Mouse (Mus musculus) embryonic facial prominence, embryonic 14.5 days (tissue): ENCODE measurements around the gene Pik3ip1. TPM values are rescaled to one million over a fixed set of nuclear protein-coding genes. Genes with fewer than 3 reads are reported as not detected.

Experiments used
- ATAC-seq: fragments of 200-750 bp; cut with Nextera tagmentation; 2 replicates; pipeline ENCODE4 v1.8.0; 2017; ENCODE audit warnings: low read depth, moderate number of reproducible peaks, moderate TSS enrichment
- DNase-seq: peaks from one replicate; pipeline ENCODE4 v3.0.0-alpha.2; 2015; ENCODE audit warnings: low spot score
- H3K27ac ChIP-seq: fragments of 300-500 bp; sonication (generic); replicated peaks from 2 replicates; pipeline ENCODE4 v1.5.1; 2014; ENCODE audit warnings: low read depth, mild to moderate bottlenecking, low read length, moderate library complexity
- H3K27me3 ChIP-seq: fragments of 300-500 bp; sonication (generic); replicated peaks from 2 replicates; pipeline ENCODE4 v1.6.1; 2014; ENCODE audit warnings: low read length; ENCODE audit not compliant: control insufficient read depth, insufficient read depth
- H3K36me3 ChIP-seq: fragments of 300-500 bp; sonication (generic); 2 replicates; pipeline ENCODE4 v1.6.1; 2014; ENCODE audit warnings: low read length, mixed read lengths; ENCODE audit not compliant: control insufficient read depth, insufficient read depth
- H3K4me1 ChIP-seq: fragments of 300-500 bp; sonication (generic); 2 replicates; pipeline ENCODE4 v1.6.1; 2014; ENCODE audit warnings: antibody characterized with exemption, low read length; ENCODE audit not compliant: control insufficient read depth, insufficient read depth
- H3K4me2 ChIP-seq: fragments of 300-500 bp; sonication (generic); 2 replicates; pipeline ENCODE4 v1.6.1; 2014; ENCODE audit warnings: low read depth, mild to moderate bottlenecking, low read length, moderate library complexity, mixed read lengths
- H3K4me3 ChIP-seq: fragments of 300-500 bp; sonication (generic); 2 replicates; pipeline ENCODE4 v1.5.1; 2014; ENCODE audit warnings: low read depth, mild to moderate bottlenecking, low read length
- H3K9ac ChIP-seq: fragments of 300-500 bp; sonication (generic); 2 replicates; pipeline ENCODE4 v1.6.1; 2014; ENCODE audit warnings: low read depth, mild to moderate bottlenecking, low read length, moderate library complexity, mixed read lengths
- H3K9me3 ChIP-seq: fragments of 300-500 bp; sonication (generic); 2 replicates; pipeline ENCODE4 v1.6.1; 2016; ENCODE audit warnings: low read length; ENCODE audit not compliant: control insufficient read depth
- WGBS: fragments of 180-500 bp; shearing (Covaris S2); extraction: QIAGEN DNeasy Blood & Tissue Kit; methylation state at CpG from one replicate; pipeline ENCODE4 v1.1.7; 2014; 5-methylcytosine and 5-hydroxymethylcytosine counted together
- polyA plus RNA-seq: library from polyadenylated mRNA; unstranded; fragments of >200 nt; fragmentation: Nextera tagmentation; extraction: Ambion mirVana; gene quantifications from 2 replicates; pipeline ENCODE4 v1.2.1, GENCODE M21; 2014

The Pik3ip1 gene
- polyA plus RNA-seq, 1 experiment from 2014 or later = 16.2 TPM

GRCm38 (mm10) chr11:3297871-3298812, 32.1 kb upstream of the Pik3ip1 start:
- ATAC-seq (no peak), DNase-seq (no peak)
- Histone ChIP-seq H3K9ac (no peak overlapping the region), H3K4me1 (peaks cover 15% of the 10 kb centered on the region), H3K4me2 (no peak overlapping the region), H3K4me3 (no peak overlapping the region), H3K36me3 (peaks cover 99% of the 10 kb centered on the region), H3K27me3 (no peaks in the 10 kb centered on the region), H3K27ac (no peak overlapping the region), H3K9me3 (no peaks in the 10 kb centered on the region)
- 82% methylated on average over 10 of the region's 10 CpGs for WGBS

GRCm38 (mm10) chr11:3298813-3299185, 31.4 kb upstream of the Pik3ip1 start:
- Histone ChIP-seq H3K4me1 (peaks cover 9% of the 10 kb centered on the region), H3K27ac (no peak overlapping the region), H3K27me3 (no peaks in the 10 kb centered on the region), H3K36me3 (peaks cover 98% of the 10 kb centered on the region), H3K9ac (no peak overlapping the region), H3K4me3 (no peak overlapping the region), H3K9me3 (no peaks in the 10 kb centered on the region), H3K4me2 (no peak overlapping the region)
- DNase-seq = no peak
- WGBS = 89% methylated on average over 14 of the region's 14 CpGs
- ATAC-seq = no peak

- ATAC-seq (no peak), DNase-seq (no peak)
- no peak overlapping the region for H3K4me2 ChIP-seq
- H3K4me3 ChIP-seq = no peak overlapping the region
- peaks cover 100% of the 10 kb centered on the region for H3K36me3 ChIP-seq
- no peak overlapping the region for H3K9ac ChIP-seq
- no peaks in the 10 kb centered on the region for H3K27me3 ChIP-seq
- no peak overlapping the region for H3K27ac ChIP-seq
- H3K4me1 ChIP-seq = no peaks in the 10 kb centered on the region
- WGBS = 96% methylated on average over 5 of the region's 5 CpGs
- H3K9me3 ChIP-seq = no peaks in the 10 kb centered on the region
These were observed 29.1 kb upstream of the Pik3ip1 start for GRCm38 (mm10) chr11:3301075-3301474.

GRCm38 (mm10) chr11:3302385-3302784, 27.8 kb upstream of the Pik3ip1 start:
- Histone ChIP-seq H3K4me2 (no peak overlapping the region), H3K27me3 (no peaks in the 10 kb centered on the region), H3K9me3 (no peaks in the 10 kb centered on the region), H3K27ac (no peak overlapping the region), H3K36me3 (peaks cover 100% of the 10 kb centered on the region), H3K4me1 (no peaks in the 10 kb centered on the region), H3K9ac (no peak overlapping the region), H3K4me3 (no peak overlapping the region)
- ATAC-seq (no peak; the same call in 1 of the 2 replicates), DNase-seq (peak; percentile 19)
- 82% methylated on average over 4 of the region's 4 CpGs for WGBS

GRCm38 (mm10) chr11:3302792-3303191, 27.4 kb upstream of the Pik3ip1 start:
- Histone ChIP-seq H3K36me3 (peaks cover 100% of the 10 kb centered on the region), H3K4me1 (no peaks in the 10 kb centered on the region), H3K27me3 (no peaks in the 10 kb centered on the region), H3K9me3 (no peaks in the 10 kb centered on the region), H3K9ac (no peak overlapping the region), H3K4me3 (no peak overlapping the region), H3K27ac (no peak overlapping the region), H3K4me2 (no peak overlapping the region)
- ATAC-seq (peak; percentile 13; the same call in 1 of the 2 replicates), DNase-seq (peak; percentile 75)
- 68% methylated on average over 4 of the region's 4 CpGs for WGBS

- ATAC-seq (no peak), DNase-seq (no peak)
- WGBS = 88% methylated on average over 4 of the region's 4 CpGs
These were observed 24.4 kb upstream of the Pik3ip1 start for GRCm38 (mm10) chr11:3305821-3306220.

GRCm38 (mm10) chr11:3307875-3308274, 22.3 kb upstream of the Pik3ip1 start:
- H3K9ac ChIP-seq = no peak overlapping the region
- 96% methylated on average over 3 of the region's 3 CpGs for WGBS
- DNase-seq = no peak
- H3K4me1 ChIP-seq = no peaks in the 10 kb centered on the region
- no peak overlapping the region for H3K4me3 ChIP-seq
- H3K27ac ChIP-seq = no peak overlapping the region
- H3K9me3 ChIP-seq = no peaks in the 10 kb centered on the region
- peaks cover 89% of the 10 kb centered on the region for H3K36me3 ChIP-seq
- H3K4me2 ChIP-seq = no peak overlapping the region
- no peaks in the 10 kb centered on the region for H3K27me3 ChIP-seq
- ATAC-seq = no peak

More at GRCm38 (mm10) chr11:3305821-3306220, 24.4 kb upstream of the Pik3ip1 start:
- Histone ChIP-seq H3K4me3 (no peak overlapping the region), H3K27ac (no peak overlapping the region), H3K4me2 (no peak overlapping the region), H3K36me3 (peaks cover 100% of the 10 kb centered on the region), H3K27me3 (no peaks in the 10 kb centered on the region), H3K9me3 (no peaks in the 10 kb centered on the region), H3K9ac (no peak overlapping the region), H3K4me1 (no peaks in the 10 kb centered on the region)

GRCm38 (mm10) chr11:3309884-3310283, 20.3 kb upstream of the Pik3ip1 start:
- no peaks in the 10 kb centered on the region for H3K4me1 ChIP-seq
- H3K9me3 ChIP-seq = no peaks in the 10 kb centered on the region
- no peaks in the 10 kb centered on the region for H3K27me3 ChIP-seq
- H3K4me3 ChIP-seq = no peak overlapping the region
- H3K4me2 ChIP-seq = no peak overlapping the region
- no peak for ATAC-seq
- no peak for DNase-seq
- H3K9ac ChIP-seq = no peak overlapping the region
- H3K36me3 ChIP-seq = peaks cover 70% of the 10 kb centered on the region
- no peak overlapping the region for H3K27ac ChIP-seq
- WGBS = 88% methylated on average over 4 of the region's 4 CpGs
